Mouse (Mus musculus) adrenal gland, postnatal 25 days (tissue): Measurements from ENCODE around the gene Tcf7l1. TPM values are rescaled to one million over a fixed set of nuclear protein-coding genes. Genes with fewer than 3 reads are reported as not detected.

Experiments
- DNase-seq: peaks from one replicate; pipeline ENCODE4 v3.0.0; 2021; ENCODE audit warnings: mixed read lengths
- total RNA-seq: library from RNA; stranded (reverse); gene quantifications from 2 replicates; pipeline ENCODE4 v1.2.3, GENCODE M21; 2021

The Tcf7l1 gene
- total RNA-seq, 1 experiment from 2014 or later = 13.1 TPM

- no peak for DNase-seq
Measured at GRCm38 (mm10) chr6:72744144-72744800, 44.8 kb downstream of the Tcf7l1 start.

GRCm38 (mm10) chr6:72743624-72744041 lies 45.4 kb downstream of the Tcf7l1 start:
- no peak for DNase-seq

GRCm38 (mm10) chr6:72742331-72742730 lies 46.7 kb downstream of the Tcf7l1 start:
- no peak for DNase-seq

DNA sequence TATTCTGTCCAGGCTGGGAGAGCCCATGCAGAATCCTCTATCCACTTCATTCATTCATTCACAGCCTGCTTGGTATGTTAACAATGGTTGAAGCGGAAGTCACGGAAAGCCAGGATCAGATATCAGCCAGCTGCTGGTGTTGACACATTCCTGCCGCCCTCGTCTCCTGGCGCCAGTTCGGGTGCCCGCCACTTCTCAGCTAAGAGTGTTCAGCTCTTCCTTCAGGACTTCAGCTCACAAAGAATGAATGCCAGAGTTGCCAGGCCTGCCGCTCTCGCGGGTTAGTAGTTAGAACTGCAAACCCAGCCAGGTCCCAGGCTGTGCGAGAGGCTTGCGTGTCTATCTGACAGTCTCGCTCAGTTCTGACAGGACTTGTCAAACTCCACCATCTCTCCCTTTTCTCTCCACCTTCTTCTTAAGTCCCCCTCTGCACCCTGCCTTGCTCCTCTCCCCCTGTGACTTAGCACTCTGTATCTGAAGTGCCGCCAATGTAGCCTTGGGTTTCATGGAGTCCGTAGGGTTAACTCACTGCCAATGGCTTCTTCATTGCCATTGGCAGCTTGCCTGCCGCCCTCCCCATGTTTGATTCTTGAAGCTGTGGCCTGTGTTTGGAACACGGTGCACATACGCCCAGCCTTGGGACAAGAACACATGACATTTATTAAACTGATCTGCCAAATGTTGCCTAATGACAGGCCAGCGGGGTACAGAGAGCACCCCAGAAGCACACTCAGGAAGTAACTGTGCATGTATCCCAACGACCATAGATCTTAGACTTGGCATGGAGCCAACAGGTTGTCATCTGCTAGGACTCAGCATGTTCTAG lies 48.2 kb downstream of the Tcf7l1 start:
- peak; percentile 24 for DNase-seq

GRCm38 (mm10) chr6:72736872-72737271 lies 52.2 kb downstream of the Tcf7l1 start:
- no peak for DNase-seq

DNA sequence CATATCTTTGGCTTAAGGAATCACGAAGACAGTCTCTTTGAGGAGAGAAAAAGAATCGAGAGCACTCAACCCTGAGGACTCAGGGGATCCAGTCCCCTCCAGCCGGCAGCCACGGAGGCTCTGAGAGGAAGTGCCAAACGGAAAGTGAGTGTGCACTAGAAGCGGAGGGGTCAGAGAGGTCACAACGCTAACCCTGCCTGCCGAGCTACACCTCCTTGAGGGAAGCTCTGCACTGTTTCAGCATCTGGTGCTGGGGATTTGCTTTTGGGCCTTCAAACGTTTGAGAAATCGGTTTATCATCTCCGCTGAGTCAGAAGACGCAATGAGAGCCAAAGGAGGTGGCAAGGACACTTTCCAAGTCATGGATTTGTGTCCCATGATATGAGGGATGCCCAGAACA lies 53.8 kb downstream of the Tcf7l1 start:
- no peak for DNase-seq

DNA sequence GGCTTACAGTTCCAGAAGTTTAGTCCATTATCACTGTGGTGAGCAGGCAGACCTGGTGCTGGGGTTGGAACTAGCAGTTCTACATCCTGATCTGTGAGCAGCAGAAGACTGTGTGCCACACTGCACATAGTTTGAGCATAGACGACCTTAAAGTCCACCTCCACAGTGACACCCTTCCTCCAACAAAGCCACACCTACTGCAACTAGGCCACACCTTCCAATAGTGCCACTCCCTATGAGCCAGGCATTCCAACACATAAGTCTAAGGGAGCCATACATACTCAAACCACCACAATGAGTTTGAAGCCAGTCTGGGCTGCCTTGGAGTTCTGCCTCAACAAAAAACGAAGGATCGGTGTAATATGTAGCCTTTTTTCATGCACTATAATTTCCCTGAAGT lies 55.7 kb downstream of the Tcf7l1 start:
- DNase-seq = no peak

DNA sequence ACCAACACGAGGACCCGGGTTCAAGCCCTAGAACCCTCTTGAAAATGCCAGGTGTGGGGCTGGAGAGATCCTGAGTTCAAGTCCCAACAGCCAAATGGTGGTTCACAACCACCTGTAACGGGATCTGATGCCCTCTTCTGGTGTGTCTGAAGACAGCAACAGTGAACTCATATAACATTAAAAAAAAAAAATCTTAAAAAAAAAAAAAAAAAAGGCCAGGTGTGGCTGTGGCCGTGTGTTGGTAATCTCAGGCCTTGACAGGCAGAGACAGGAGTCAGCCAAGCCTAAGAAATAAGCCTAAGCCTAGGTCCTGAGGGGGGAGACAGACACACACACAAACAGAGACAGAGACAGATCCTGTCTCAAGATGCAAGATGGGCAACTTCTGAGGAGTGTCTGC lies 56.9 kb downstream of the Tcf7l1 start:
- DNase-seq = no peak

DNA sequence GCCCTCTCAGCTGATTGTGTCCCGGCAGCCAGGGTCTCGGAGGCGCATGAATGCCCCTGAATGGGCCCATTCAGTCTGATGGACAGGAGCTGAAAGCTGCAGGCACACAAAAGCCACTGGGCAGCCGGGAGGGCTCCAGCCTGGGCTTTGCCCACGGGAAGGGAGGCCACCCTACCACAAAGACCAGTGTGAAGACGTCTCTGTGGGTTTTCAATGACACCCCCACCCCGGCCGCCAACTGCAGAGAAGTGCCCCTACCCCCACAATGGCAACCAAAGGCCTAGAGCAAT lies 58.5 kb downstream of the Tcf7l1 start:
- no peak for DNase-seq

GRCm38 (mm10) chr6:72729831-72730559 lies 59.1 kb downstream of the Tcf7l1 start:
- DNase-seq = no peak

- DNase-seq = no peak
Measured at GRCm38 (mm10) chr6:72727826-72728225, 61.2 kb downstream of the Tcf7l1 start.

- no peak for DNase-seq
Measured at GRCm38 (mm10) chr6:72724494-72725180, 64.4 kb downstream of the Tcf7l1 start.

DNA sequence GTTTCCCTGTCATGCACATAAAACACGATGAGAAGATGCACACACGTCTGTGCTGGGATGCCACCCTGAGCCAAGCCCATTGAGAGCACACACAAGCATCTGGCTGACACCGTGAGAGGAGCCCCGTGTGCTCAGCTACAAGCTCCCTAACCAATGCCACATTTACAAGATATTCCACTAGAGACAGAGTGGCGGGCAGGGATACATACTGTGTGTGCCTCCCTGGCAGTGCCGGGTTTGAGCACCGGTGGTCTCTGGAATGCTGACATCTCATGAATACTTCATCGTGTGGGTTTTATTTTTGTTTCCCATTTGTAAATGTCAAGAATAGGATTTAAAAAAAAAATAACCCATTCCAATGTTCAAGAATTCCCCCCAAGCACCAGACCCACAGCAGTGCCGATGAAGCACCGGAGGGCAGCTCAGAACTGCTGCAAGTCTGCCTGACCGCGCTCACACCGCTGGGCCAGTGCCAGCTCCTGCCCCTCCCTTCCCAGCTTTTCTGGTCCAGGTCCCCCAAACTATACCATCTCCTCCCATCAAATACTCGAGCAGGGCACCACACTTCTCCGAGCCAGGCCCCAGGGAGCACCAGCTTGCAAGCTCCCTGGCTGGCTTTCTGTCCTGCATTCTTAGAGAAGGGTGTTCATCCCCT lies 65.2 kb downstream of the Tcf7l1 start:
- no peak for DNase-seq

DNA sequence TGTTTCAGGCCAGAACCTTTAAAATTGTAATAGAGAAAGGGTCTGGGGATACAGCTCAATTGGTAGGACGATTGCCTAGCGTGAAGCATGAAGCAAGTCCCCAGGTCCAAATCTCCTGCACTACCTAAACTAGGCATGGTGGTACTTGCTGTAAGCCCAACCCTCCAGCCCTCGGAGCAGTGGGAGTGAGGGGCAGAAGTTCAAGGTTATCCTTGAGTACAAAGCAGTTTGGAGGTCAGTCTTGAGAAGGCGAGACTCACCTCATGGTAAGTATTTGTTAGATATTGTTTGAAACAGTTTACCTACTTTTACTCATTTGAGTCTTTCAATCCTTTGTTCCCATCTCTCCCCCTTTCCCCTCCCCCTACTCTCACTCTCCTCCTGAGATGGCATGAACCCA lies 65.9 kb downstream of the Tcf7l1 start:
- DNase-seq = no peak

DNA sequence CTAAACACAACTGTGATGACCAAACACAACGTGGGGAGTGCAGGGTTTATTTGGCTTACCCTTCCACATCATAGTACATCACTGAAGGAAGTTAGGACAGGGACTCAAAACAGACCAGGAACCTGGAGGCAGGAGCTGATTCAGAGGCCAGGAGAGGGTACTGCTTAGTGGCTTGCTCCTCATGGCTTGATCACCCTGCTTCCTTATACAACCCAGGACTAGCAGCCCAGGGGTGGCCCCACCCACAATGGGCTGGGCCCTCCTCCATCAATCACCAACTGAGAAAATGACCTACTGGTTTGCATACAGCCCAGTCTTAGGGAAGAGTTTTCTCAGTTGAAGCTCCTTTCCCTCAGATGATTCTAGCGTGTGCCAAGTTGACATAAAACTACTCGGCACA lies 68.2 kb downstream of the Tcf7l1 start:
- no peak for DNase-seq

DNA sequence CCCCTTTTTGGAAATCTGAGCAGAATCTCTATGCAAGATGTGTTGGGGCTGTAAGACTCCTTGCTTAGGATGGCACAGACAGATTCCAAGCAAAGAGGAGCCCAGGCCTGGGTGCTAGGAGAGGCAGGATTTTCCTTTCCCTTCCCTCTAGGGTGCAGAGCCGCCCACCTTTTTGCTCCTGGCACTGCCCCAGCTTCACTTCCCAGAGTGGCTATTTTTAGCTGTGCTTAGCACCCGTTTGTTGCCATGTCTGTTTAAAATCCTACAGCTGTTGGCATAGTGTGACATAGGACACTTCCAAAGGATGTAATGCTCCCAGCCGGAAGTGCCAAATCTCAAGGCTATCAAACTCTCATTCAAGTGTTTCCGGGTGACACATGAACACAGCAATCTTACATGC lies 74.3 kb downstream of the Tcf7l1 start:
- DNase-seq = peak; percentile 21

- no peak for DNase-seq
Measured at GRCm38 (mm10) chr6:72714250-72714649, 74.8 kb downstream of the Tcf7l1 start.

- DNase-seq = no peak
Measured at GRCm38 (mm10) chr6:72711508-72712081, 77.5 kb downstream of the Tcf7l1 start.

- DNase-seq = no peak
Measured at GRCm38 (mm10) chr6:72710897-72711507, 78.1 kb downstream of the Tcf7l1 start.

DNA sequence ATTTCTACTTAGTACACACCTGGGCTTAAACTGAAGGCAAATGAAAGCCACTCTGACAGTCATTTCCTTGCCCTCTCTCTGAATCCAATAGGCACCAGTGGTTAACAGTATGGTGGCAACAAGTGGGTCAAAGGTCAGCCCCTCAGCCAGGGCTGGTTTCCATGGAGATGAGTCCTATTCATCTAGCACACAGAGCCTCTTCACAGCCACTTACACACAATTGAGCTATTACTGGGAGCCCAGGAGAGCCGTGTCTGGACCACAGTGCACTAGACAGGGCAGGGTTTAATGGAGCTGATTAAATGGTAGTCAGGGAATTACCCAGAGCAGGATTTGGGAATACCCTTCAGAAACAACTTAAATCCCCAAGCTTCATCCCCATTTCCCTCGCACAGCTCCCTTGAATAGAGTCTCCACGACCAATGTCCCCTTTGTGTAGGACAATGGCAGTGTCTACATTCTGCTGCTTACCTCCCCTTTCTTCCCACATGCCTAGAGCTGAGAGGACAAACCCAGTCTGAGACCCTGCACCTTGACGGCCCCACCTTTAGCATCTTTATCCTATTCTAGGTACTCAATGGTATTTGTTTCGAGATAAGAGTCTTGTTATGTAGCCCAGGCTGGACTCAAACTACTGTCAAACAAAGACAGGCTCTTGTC lies 89.5 kb downstream of the Tcf7l1 start:
- no peak for DNase-seq

DNA sequence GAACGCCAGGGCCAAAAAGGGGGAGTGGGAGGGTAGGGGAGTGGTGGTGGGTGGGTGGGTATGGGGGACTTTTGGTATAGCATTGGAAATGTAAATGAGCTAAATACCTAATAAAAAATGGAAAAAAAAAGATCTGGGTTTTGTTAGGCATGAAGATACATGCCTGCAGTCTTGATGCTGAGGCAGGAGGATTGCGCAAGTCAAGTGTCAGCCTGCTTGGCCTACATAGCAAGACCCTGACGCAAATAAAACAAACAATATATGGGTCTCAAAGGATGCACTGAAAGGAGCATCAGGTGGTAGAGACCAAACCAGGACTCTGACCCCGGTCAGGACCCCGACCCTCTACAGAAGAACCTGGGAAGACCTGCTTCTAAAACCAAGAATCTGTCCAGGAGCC lies 90.5 kb downstream of the Tcf7l1 start:
- DNase-seq = no peak
